Mouse (Mus musculus) cerebellum, adult 2 months (tissue): Measurements from ENCODE around the gene Scml4. TPM values are rescaled to one million over a fixed set of nuclear protein-coding genes. Genes with fewer than 3 reads are reported as not detected.

Experiments
- DNase-seq, 2 experiments: peaks; one replicate each; pipeline ENCODE4 v3.0.0; 2021
- H3K27ac ChIP-seq: fragments of 200-500 bp; 2 replicates; pipeline ENCODE4 v1.5.1; 2012; ENCODE audit warnings: low read length, control low read depth, inconsistent platforms; ENCODE audit not compliant: insufficient read depth
- H3K27me3 ChIP-seq: fragments of 200-500 bp; 2 replicates; pipeline ENCODE4 v1.6.1; 2012; ENCODE audit warnings: inconsistent platforms, mild to moderate bottlenecking, low read length, moderate library complexity; ENCODE audit not compliant: control insufficient read depth, insufficient read depth
- H3K4me1 ChIP-seq: fragments of 200-500 bp; 2 replicates; pipeline ENCODE4 v1.6.1; 2011; ENCODE audit warnings: low read length; ENCODE audit not compliant: control insufficient read depth, insufficient read depth
- H3K4me3 ChIP-seq: fragments of 200-500 bp; replicated peaks from 2 replicates; pipeline ENCODE3; 2011; ENCODE audit warnings: mild to moderate bottlenecking, low read depth, low read length, control low read depth; ENCODE audit not compliant: insufficient read depth
- CTCF ChIP-seq: fragments of 200-500 bp; IDR thresholded peaks from 2 replicates; pipeline ENCODE4 v1.5.1; 2011; ENCODE audit warnings: low read depth, mild to moderate bottlenecking, control low read depth, low read length, moderate library complexity, borderline replicate concordance; ENCODE audit not compliant: insufficient read depth
- POLR2A ChIP-seq: fragments of 200-500 bp; IDR thresholded peaks from 2 replicates; pipeline ENCODE4 v1.6.1; 2011; ENCODE audit warnings: low read length, control low read depth, borderline replicate concordance; ENCODE audit not compliant: insufficient read depth
- WGBS: fragments of 180-500 bp; shearing (Covaris S2); methylation state at CpG from one replicate; pipeline ENCODE4 v1.1.7; 2018; 5-methylcytosine and 5-hydroxymethylcytosine counted together
- polyA plus RNA-seq: library from polyadenylated mRNA; depleted of rRNA; stranded (reverse); fragments of >200 nt; gene quantifications from 2 replicates; pipeline ENCODE4 v1.2.3, GENCODE M21; 2012

The Scml4 gene
- polyA plus RNA-seq, 1 experiment: 0.82 TPM

GRCm38 (mm10) chr10:42958686-42959085 lies 98.5 kb downstream of the Scml4 start:
- no peak for TF ChIP-seq POLR2A
- TF ChIP-seq CTCF: no peak
- H3K27ac ChIP-seq: no peak overlapping the region
- no peaks in the 10 kb centered on the region for H3K27me3 ChIP-seq
- H3K4me1 ChIP-seq: no peaks in the 10 kb centered on the region
- DNase-seq: no peak
- 64% methylated on average over 4 of the region's 4 CpGs for WGBS
- no peak overlapping the region for H3K4me3 ChIP-seq

- Histone ChIP-seq H3K4me1 (no peaks in the 10 kb centered on the region), H3K4me3 (no peak overlapping the region), H3K27ac (no peak overlapping the region), H3K27me3 (no peaks in the 10 kb centered on the region)
- TF ChIP-seq POLR2A (no peak), CTCF (no peak)
- 47% methylated on average over 6 of the region's 6 CpGs for WGBS
- DNase-seq: no peak
These were observed 101.6 kb downstream of the Scml4 start for GRCm38 (mm10) chr10:42961771-42962170.

GRCm38 (mm10) chr10:42962181-42962601 lies 102.0 kb downstream of the Scml4 start:
- H3K27ac ChIP-seq: no peak overlapping the region
- 75% methylated on average over 6 of the region's 6 CpGs for WGBS
- no peak for TF ChIP-seq POLR2A
- no peak for TF ChIP-seq CTCF
- no peak overlapping the region for H3K4me3 ChIP-seq
- no peaks in the 10 kb centered on the region for H3K27me3 ChIP-seq
- no peaks in the 10 kb centered on the region for H3K4me1 ChIP-seq
- no peak for DNase-seq

- Histone ChIP-seq H3K4me3 (no peak overlapping the region), H3K4me1 (no peaks in the 10 kb centered on the region), H3K27me3 (no peaks in the 10 kb centered on the region), H3K27ac (no peak overlapping the region)
- DNase-seq: no peak
- WGBS: 89% methylated on average over 13 of the region's 13 CpGs
- TF ChIP-seq CTCF: no peak
- TF ChIP-seq POLR2A: no peak
These were observed 102.5 kb downstream of the Scml4 start for GRCm38 (mm10) chr10:42962655-42963054.

- 98% methylated on average over 2 of the region's 2 CpGs for WGBS
- no peak for TF ChIP-seq CTCF
- TF ChIP-seq POLR2A: no peak
- no peaks in the 10 kb centered on the region for H3K27me3 ChIP-seq
- no peak overlapping the region for H3K4me3 ChIP-seq
- no peaks in the 10 kb centered on the region for H3K4me1 ChIP-seq
- no peak for DNase-seq
- no peak overlapping the region for H3K27ac ChIP-seq
These were observed 102.9 kb downstream of the Scml4 start for GRCm38 (mm10) chr10:42963061-42963460.

- no peak for TF ChIP-seq CTCF
- TF ChIP-seq POLR2A: no peak
- 24% methylated on average over 2 of the region's 2 CpGs for WGBS
- H3K4me1 ChIP-seq: no peaks in the 10 kb centered on the region
- no peak for DNase-seq
- no peak overlapping the region for H3K27ac ChIP-seq
- no peaks in the 10 kb centered on the region for H3K27me3 ChIP-seq
- H3K4me3 ChIP-seq: no peak overlapping the region
These were observed 108.2 kb downstream of the Scml4 start for GRCm38 (mm10) chr10:42968332-42968731.

- H3K4me1 ChIP-seq: no peaks in the 10 kb centered on the region
- H3K27me3 ChIP-seq: no peaks in the 10 kb centered on the region
- WGBS: 34% methylated on average over 18 of the region's 18 CpGs
- no peak overlapping the region for H3K27ac ChIP-seq
- TF ChIP-seq CTCF (peak; percentile 55; the same call in 1 of the 2 replicates), POLR2A (no peak)
- DNase-seq: peak; percentile 46 to 49
- no peak overlapping the region for H3K4me3 ChIP-seq
These were observed 112.5 kb downstream of the Scml4 start for GRCm38 (mm10) chr10:42972504-42973172.

GRCm38 (mm10) chr10:42973537-42973936 lies 113.4 kb downstream of the Scml4 start:
- 38% methylated on average over 4 of the region's 4 CpGs for WGBS
- no peak for TF ChIP-seq POLR2A
- TF ChIP-seq CTCF: no peak
- no peaks in the 10 kb centered on the region for H3K27me3 ChIP-seq
- no peaks in the 10 kb centered on the region for H3K4me1 ChIP-seq
- no peak overlapping the region for H3K27ac ChIP-seq
- H3K4me3 ChIP-seq: no peak overlapping the region
- DNase-seq: no peak
